Mouse (Mus musculus) B cell, adult 2 months (primary cell): ENCODE data around the gene Spatc1l.
A peak's percentile ranks its signal among the peaks of the same experiment; 100 is the strongest.

Experiments
- DNase-seq, 2 experiments: peaks; one replicate each; pipeline ENCODE4 v3.0.0; 2022

Spatc1l gene

GRCm38 (mm10) chr10:76561972-76562371, at the start of gene Spatc1l:
Gene Spatc1l, plus strand, starts transcription at chr10:76562272.
- DNase-seq = no peak

GRCm38 (mm10) chr10:76512965-76513583, 49.0 kb upstream of the Spatc1l start:
- DNase-seq = peak; percentile 88 to 90

GRCm38 (mm10) chr10:76530922-76531321, 31.1 kb upstream of the Spatc1l start:
- DNase-seq = no peak

- DNase-seq = peak; percentile 98 to 99
Measured at GRCm38 (mm10) chr10:76531375-76531774, 30.7 kb upstream of the Spatc1l start, which contains the start of gene Lss. Gene Lss, plus strand, starts transcription at chr10:76531588.

GRCm38 (mm10) chr10:76531828-76532227, 30.2 kb upstream of the Spatc1l start:
- DNase-seq = no peak

- no peak for DNase-seq
Measured at GRCm38 (mm10) chr10:76535526-76535925, 26.5 kb upstream of the Spatc1l start.

GRCm38 (mm10) chr10:76537619-76538018, 24.5 kb upstream of the Spatc1l start:
- DNase-seq = no peak

GRCm38 (mm10) chr10:76541336-76542085, 20.6 kb upstream of the Spatc1l start:
- no peak for DNase-seq

- DNase-seq = peak; percentile 10 to 30
Measured at GRCm38 (mm10) chr10:76542636-76543375, 19.3 kb upstream of the Spatc1l start.

- DNase-seq = no peak
Measured at GRCm38 (mm10) chr10:76546566-76546965, 15.5 kb upstream of the Spatc1l start.

GRCm38 (mm10) chr10:76548218-76548617, 13.9 kb upstream of the Spatc1l start:
- no peak for DNase-seq

GRCm38 (mm10) chr10:76550458-76550857, 11.6 kb upstream of the Spatc1l start:
- no peak for DNase-seq

GRCm38 (mm10) chr10:76551556-76551955, 10.5 kb upstream of the Spatc1l start:
- DNase-seq = no peak

GRCm38 (mm10) chr10:76554061-76554460, 8.0 kb upstream of the Spatc1l start:
- no peak for DNase-seq

GRCm38 (mm10) chr10:76569996-76570685, 8.1 kb downstream of the Spatc1l start:
- no peak for DNase-seq

GRCm38 (mm10) chr10:76571070-76571469, 9.0 kb downstream of the Spatc1l start:
- DNase-seq = no peak

GRCm38 (mm10) chr10:76572151-76572550, 10.1 kb downstream of the Spatc1l start:
- DNase-seq = no peak

GRCm38 (mm10) chr10:76575374-76575773, 13.3 kb downstream of the Spatc1l start, which contains the start of gene Ftcd:
Gene Ftcd, plus strand, starts transcription at chr10:76575648.
- no peak for DNase-seq

GRCm38 (mm10) chr10:76576920-76577319, 14.8 kb downstream of the Spatc1l start:
- DNase-seq = no peak

- no peak for DNase-seq
Measured at GRCm38 (mm10) chr10:76584138-76584537, 22.1 kb downstream of the Spatc1l start.

- no peak for DNase-seq
Measured at GRCm38 (mm10) chr10:76586190-76586589, 24.1 kb downstream of the Spatc1l start.

- DNase-seq = no peak
Measured at GRCm38 (mm10) chr10:76590197-76590596, 28.1 kb downstream of the Spatc1l start.

- no peak for DNase-seq
Measured at GRCm38 (mm10) chr10:76596338-76596737, 34.3 kb downstream of the Spatc1l start.
